Mouse (Mus musculus) heart, adult 2 months (tissue): ENCODE data around the gene Gbx2.

Experiments used
- CTCF ChIP-seq: fragments of 200-600 bp; IDR thresholded peaks from 2 replicates; pipeline ENCODE4 v1.8.1; 2022; ENCODE audit warnings: antibody characterized with exemption, mild to moderate bottlenecking, moderate library complexity
- POLR2A ChIP-seq: fragments of 200-500 bp; IDR thresholded peaks from 2 replicates; pipeline ENCODE4 v1.6.1; 2011; ENCODE audit warnings: mild to moderate bottlenecking, low read depth, low read length, control low read depth; ENCODE audit not compliant: insufficient read depth

DNA sequence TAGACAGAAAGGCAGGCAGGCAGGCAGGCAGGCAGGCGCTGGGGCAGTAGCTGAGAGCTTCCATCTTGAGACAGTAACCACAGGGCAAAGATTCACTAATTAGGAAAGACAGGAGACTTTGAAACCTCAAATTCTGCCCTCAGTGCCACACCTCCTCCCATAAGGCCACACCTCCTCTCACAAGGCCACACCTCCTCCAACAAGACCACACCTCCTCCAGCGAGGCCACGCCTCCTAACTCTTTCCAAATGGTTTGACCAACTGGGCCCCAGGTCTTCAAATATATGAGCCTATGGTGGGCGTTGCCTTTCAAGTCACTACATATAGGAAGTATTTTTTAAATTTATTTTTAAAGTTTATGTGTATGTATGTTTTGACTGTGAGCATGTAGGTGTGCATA, 29.6 kb downstream of the Gbx2 start:
- TF ChIP-seq POLR2A (no peak), CTCF (no peak)
